Mouse (Mus musculus) kidney, adult 2 months (tissue): ENCODE data around the gene Idi1. TPM values are rescaled to one million over a fixed set of nuclear protein-coding genes. Genes with fewer than 3 reads are reported as not detected.
"Not testable (repeated sequence)": the region's sequence is repeated elsewhere in the genome, so short reads cannot be mapped to it uniquely, and the experiment has no call there.

ENCODE experiments used
- DNase-seq: peaks from one replicate; pipeline ENCODE4 v3.0.0; 2021
- H3K27ac ChIP-seq: fragments of 200-500 bp; 2 replicates; pipeline ENCODE4 v1.5.1; 2012; ENCODE audit warnings: low read depth, low read length, control low read depth, inconsistent platforms; ENCODE audit not compliant: insufficient read depth
- H3K27me3 ChIP-seq: fragments of 200-500 bp; replicated peaks from 2 replicates; pipeline ENCODE4 v1.6.1; 2012; ENCODE audit warnings: mild to moderate bottlenecking, moderate library complexity, low read length, inconsistent platforms; ENCODE audit not compliant: control insufficient read depth, insufficient read depth
- H3K36me3 ChIP-seq: fragments of 200-500 bp; 2 replicates; pipeline ENCODE4 v1.6.1; 2012; ENCODE audit warnings: mild to moderate bottlenecking, moderate library complexity, low read length, inconsistent platforms; ENCODE audit not compliant: control insufficient read depth, insufficient read depth
- H3K4me1 ChIP-seq: fragments of 200-500 bp; 2 replicates; pipeline ENCODE4 v1.6.1; 2011; ENCODE audit warnings: low read length; ENCODE audit not compliant: control insufficient read depth, insufficient read depth
- H3K4me3 ChIP-seq: fragments of 200-500 bp; 2 replicates; pipeline ENCODE4 v1.5.1; 2011; ENCODE audit warnings: mild to moderate bottlenecking, low read depth, low read length, control low read depth; ENCODE audit not compliant: insufficient read depth
- CTCF ChIP-seq: fragments of 200-500 bp; conservative IDR thresholded peaks from 2 replicates; pipeline ENCODE4 v1.5.1; 2011; ENCODE audit warnings: low read depth, mild to moderate bottlenecking, control low read depth, low read length, moderate library complexity, mixed read lengths; ENCODE audit not compliant: insufficient read depth, insufficient read length
- POLR2A ChIP-seq: fragments of 200-500 bp; IDR thresholded peaks from one replicate; pipeline ENCODE4 v1.6.1; 2011; ENCODE audit warnings: low read depth, low read length, control low read depth
- WGBS: fragments of 180-500 bp; shearing (Covaris S2); methylation state at CpG from one replicate; pipeline ENCODE4 v1.1.7; 2018; 5-methylcytosine and 5-hydroxymethylcytosine counted together
- polyA plus RNA-seq: library from polyadenylated mRNA; depleted of rRNA; stranded (reverse); fragments of >200 nt; gene quantifications from 2 replicates; pipeline ENCODE4 v1.2.3, GENCODE M21; 2012; rRNA removed

Idi1 gene
- polyA plus RNA-seq, 1 experiment = 11.0 TPM

- H3K4me3 ChIP-seq = no peak overlapping the region
- H3K27ac ChIP-seq = no peak overlapping the region
- H3K4me1 ChIP-seq = no peaks in the 10 kb centered on the region; the same call in 1 of the 2 replicates
- H3K27me3 ChIP-seq = no peaks in the 10 kb centered on the region
- 100% methylated on average over 1 of the region's 1 CpGs for WGBS
- DNase-seq = peak; percentile 53
- no peak for TF ChIP-seq CTCF
- no peak for TF ChIP-seq POLR2A
- no peaks in the 10 kb centered on the region; the same call in 1 of the 2 replicates for H3K36me3 ChIP-seq
Measured at GRCm38 (mm10) chr13:8888603-8889002, 3.3 kb downstream of the Idi1 start.

GRCm38 (mm10) chr13:8905986-8906385, 20.7 kb downstream of the Idi1 start:
- H3K27me3 ChIP-seq, H3K4me1 ChIP-seq, H3K4me3 ChIP-seq, H3K27ac ChIP-seq, H3K36me3 ChIP-seq: not testable (repeated sequence)
- DNase-seq = peak; percentile 54
- WGBS = 58% methylated on average over 2 of the region's 2 CpGs

GRCm38 (mm10) chr13:8913890-8914289, 28.6 kb downstream of the Idi1 start:
- H3K36me3 ChIP-seq, H3K4me3 ChIP-seq, H3K4me1 ChIP-seq, H3K27ac ChIP-seq, H3K27me3 ChIP-seq: not testable (repeated sequence)
- peak; percentile 54 for DNase-seq
- WGBS = 80% methylated on average over 8 of the region's 8 CpGs

- DNase-seq = no peak
- WGBS = 71% methylated on average over 2 of the region's 2 CpGs
- H3K4me3 ChIP-seq = no peak overlapping the region
- H3K36me3 ChIP-seq = no peaks in the 10 kb centered on the region
- TF ChIP-seq POLR2A (no peak), CTCF (no peak)
- no peaks in the 10 kb centered on the region for H3K4me1 ChIP-seq
- no peak overlapping the region for H3K27ac ChIP-seq
- H3K27me3 ChIP-seq = no peaks in the 10 kb centered on the region
Measured at GRCm38 (mm10) chr13:8933499-8933898, 48.2 kb downstream of the Idi1 start.

GRCm38 (mm10) chr13:8937611-8938140, 52.4 kb downstream of the Idi1 start:
- not testable (repeated sequence) for H3K27ac ChIP-seq, H3K36me3 ChIP-seq, H3K4me1 ChIP-seq, H3K4me3 ChIP-seq, DNase-seq, H3K27me3 ChIP-seq
- 78% methylated on average over 6 of the region's 6 CpGs for WGBS

- not testable (repeated sequence) for DNase-seq, H3K4me3 ChIP-seq, H3K27ac ChIP-seq, H3K36me3 ChIP-seq, H3K27me3 ChIP-seq, H3K4me1 ChIP-seq
- WGBS = 86% methylated on average over 4 of the region's 4 CpGs
Measured at GRCm38 (mm10) chr13:8941110-8941509, 55.8 kb downstream of the Idi1 start.

- not testable (repeated sequence) for H3K4me3 ChIP-seq, H3K4me1 ChIP-seq, H3K36me3 ChIP-seq, DNase-seq, H3K27ac ChIP-seq, H3K27me3 ChIP-seq
- 0% methylated on average over 1 of the region's 5 CpGs for WGBS
Measured at GRCm38 (mm10) chr13:8941701-8942100, 56.4 kb downstream of the Idi1 start.

Other genes starting within 250 kb of the Idi1 start
- gene Wdr37, start 13.6 kb upstream of the Idi1 start, polyA plus RNA-seq = 9.9 and 11.4 TPM in 2 replicates
- gene Gm9745, start 62.7 kb downstream of the Idi1 start, polyA plus RNA-seq = not detected in 2 replicates
- gene Idi2, start 67.4 kb downstream of the Idi1 start, polyA plus RNA-seq = not detected in 2 replicates
- 4.7 and 7.5 TPM in 2 replicates for gene Gtpbp4, start 110.6 kb downstream of the Idi1 start, polyA plus RNA-seq
- gene Larp4b, start 208.4 kb downstream of the Idi1 start, polyA plus RNA-seq = 17.9 and 21.5 TPM in 2 replicates